9 mouse cellular contexts compared by ENCODE assay signal in genomic region chr1:74900341-74901285, GRCm38 (mm10). TPM values are rescaled to one million over a fixed set of nuclear protein-coding genes. Genes with fewer than 3 reads are reported as not detected.
DNase-seq lines count a peak whose midpoint lies in the region; ATAC-seq and TF ChIP-seq lines count a peak whose summit lies in the region.
"Had no signal": no experiment of that assay in that cellular context is flagged by ENCODE, and none has a peak within 500 bp of the region (broad histone marks: within the 10 kb centered on the region; RNA-seq: fewer than 3 reads in every experiment).

No protein-coding gene starts in this region.

- H3K27me3 ChIP-seq in forebrain, embryonic 15.5 days: peaks cover 70% of the 10 kb centered on the region
- H3K27me3 ChIP-seq in midbrain, embryonic 12.5 days: peaks cover 94% of the 10 kb centered on the region

- H3K27ac ChIP-seq in forebrain, embryonic 15.5 days (replicated peaks): no peak overlapping the region
- H3K27ac ChIP-seq in midbrain, embryonic 12.5 days (replicated peaks): no peak overlapping the region
- H3K27ac ChIP-seq in layer of hippocampus, adult 2 months: no peak overlapping the region

- no peak for TF ChIP-seq CTCF in layer of hippocampus, adult 2 months (conservative IDR thresholded peaks at IDR 0.05)

- no peaks in the 10 kb centered on the region for H3K36me3 ChIP-seq in forebrain, embryonic 15.5 days
- no peaks in the 10 kb centered on the region for H3K36me3 ChIP-seq in midbrain, embryonic 12.5 days

- peak overlapping the region; percentile 36 for H3K4me3 ChIP-seq in forebrain, embryonic 15.5 days
- H3K4me3 ChIP-seq in midbrain, embryonic 12.5 days: peak overlapping the region; percentile 41
- no peak overlapping the region; the same call in 1 of the 2 replicates for H3K4me3 ChIP-seq in layer of hippocampus, adult 2 months
- H3K4me3 ChIP-seq: megakaryocyte, embryonic 14.5 days had no signal

- WGBS in forebrain, embryonic 15.5 days: under 1% methylated on average over 65 of the region's 66 CpGs
- 1% methylated on average over 59 of the region's 66 CpGs for WGBS in midbrain, embryonic 12.5 days

- H3K4me2 ChIP-seq in forebrain, embryonic 15.5 days (replicated peaks): peak overlapping the region; percentile 64
- peak overlapping the region; percentile 70 for H3K4me2 ChIP-seq in midbrain, embryonic 12.5 days (replicated peaks)

- no peaks in the 10 kb centered on the region for H3K9me3 ChIP-seq in forebrain, embryonic 15.5 days
- no peaks in the 10 kb centered on the region for H3K9me3 ChIP-seq in midbrain, embryonic 12.5 days
- H3K9me3 ChIP-seq: megakaryocyte, embryonic 14.5 days had no signal

- H3K4me1 ChIP-seq in forebrain, embryonic 15.5 days: peaks cover 19% of the 10 kb centered on the region
- H3K4me1 ChIP-seq in midbrain, embryonic 12.5 days: peaks cover 26% of the 10 kb centered on the region
- H3K4me1 ChIP-seq: megakaryocyte, embryonic 14.5 days had no signal

- peak overlapping the region; percentile 40; the same call in 1 of the 2 replicates for H3K9ac ChIP-seq in forebrain, embryonic 15.5 days (replicated peaks)
- 0 out of 2 replicates have a peak overlapping the region, but pooled peaks have one; percentile 15 for H3K9ac ChIP-seq in midbrain, embryonic 12.5 days (replicated peaks)

- DNase-seq in left cerebral cortex, postnatal 4 days: peak; percentile 69
- DNase-seq in left cerebral cortex, postnatal 14 days (ENCODE audit: low spot score in 2 of 2): no peak
- DNase-seq in kidney, postnatal 4 days: peak; percentile 29 to 58
- DNase-seq in thymus, postnatal 36 days: no peak
- no peak for DNase-seq in layer of hippocampus, adult 2 months (ENCODE audit: low spot score in 2 of 2)

- intact Hi-C loops in left cerebral cortex, postnatal 4 days (cut with DNase I): no loop called here
- intact Hi-C loops in left cerebral cortex, postnatal 14 days (cut with DNase I): no loop called here

- no peak for ATAC-seq in forebrain, embryonic 15.5 days (replicated peaks)
- peak; percentile 60; the same call in 1 of the 2 replicates for ATAC-seq in midbrain, embryonic 12.5 days (ENCODE audit: low FRiP score, low read depth)
- no peak for ATAC-seq in inflammation-experienced regulatory T-cells, adult 6 months

RNA-seq across cellular contexts. Expression of gene Cryba2, which starts 7.7 kb away (rescaled TPM):
- not detected for total RNA-seq in left cerebral cortex, postnatal 4 days (2021)
- under 1 TPM in 1 of 2 experiments, not detected in 1; 0.51 TPM for total RNA-seq in left cerebral cortex, postnatal 14 days (2021)
- polyA plus RNA-seq in forebrain, embryonic 15.5 days (2015; fragmentation: Nextera tagmentation; extraction: Ambion mirVana): not detected in 2 replicates
- not detected in 2 replicates for polyA plus RNA-seq in midbrain, embryonic 12.5 days (2016; fragmentation: Nextera tagmentation; extraction: Ambion mirVana)
- not detected for polyA plus RNA-seq in inflammation-experienced regulatory T-cells, adult 6 months (2017; shearing (Covaris generic))
- not detected for total RNA-seq in layer of hippocampus, adult 2 months (2021)

RNA-seq across cellular contexts. Expression of gene Fev, which starts 15.4 kb away (rescaled TPM):
- not detected for total RNA-seq in left cerebral cortex, postnatal 4 days (2021)
- total RNA-seq in left cerebral cortex, postnatal 14 days (2021): not detected
- polyA plus RNA-seq in forebrain, embryonic 15.5 days (2015; fragmentation: Nextera tagmentation; extraction: Ambion mirVana): 0.46 TPM in 1 of 2 replicates, not detected in the other
- 0.25 and 0.55 TPM in 2 replicates for polyA plus RNA-seq in midbrain, embryonic 12.5 days (2016; fragmentation: Nextera tagmentation; extraction: Ambion mirVana)
- polyA plus RNA-seq in inflammation-experienced regulatory T-cells, adult 6 months (2017; shearing (Covaris generic)): not detected
- not detected for total RNA-seq in layer of hippocampus, adult 2 months (2021)

RNA-seq across cellular contexts. Expression of gene Cfap65, which starts 34.8 kb away (rescaled TPM):
- 1 to 10 TPM; 1.5 to 1.8 TPM for total RNA-seq in left cerebral cortex, postnatal 4 days (2021)
- total RNA-seq in left cerebral cortex, postnatal 14 days (2021): 1 to 10 TPM; 1.9 TPM
- polyA plus RNA-seq in forebrain, embryonic 15.5 days (2015; fragmentation: Nextera tagmentation; extraction: Ambion mirVana): 0.59 and 0.67 TPM in 2 replicates
- polyA plus RNA-seq in midbrain, embryonic 12.5 days (2016; fragmentation: Nextera tagmentation; extraction: Ambion mirVana): 0.16 and 0.17 TPM in 2 replicates
- polyA plus RNA-seq in inflammation-experienced regulatory T-cells, adult 6 months (2017; shearing (Covaris generic)): not detected
- total RNA-seq in layer of hippocampus, adult 2 months (2021): 1 to 10 TPM; 2.4 to 2.7 TPM

RNA-seq across cellular contexts. Expression of gene Cdk5r2, which starts 45.9 kb away (rescaled TPM):
- 100 to 1,000 TPM; 227 to 230 TPM for total RNA-seq in left cerebral cortex, postnatal 4 days (2021)
- 100 to 1,000 TPM; 566 to 585 TPM for total RNA-seq in left cerebral cortex, postnatal 14 days (2021)
- polyA plus RNA-seq in forebrain, embryonic 15.5 days (2015; fragmentation: Nextera tagmentation; extraction: Ambion mirVana): 2.1 and 2.4 TPM in 2 replicates
- polyA plus RNA-seq in midbrain, embryonic 12.5 days (2016; fragmentation: Nextera tagmentation; extraction: Ambion mirVana): 5.6 and 8.7 TPM in 2 replicates
- polyA plus RNA-seq in inflammation-experienced regulatory T-cells, adult 6 months (2017; shearing (Covaris generic)): not detected
- total RNA-seq in layer of hippocampus, adult 2 months (2021): 100 to 1,000 TPM; 193 to 196 TPM

RNA-seq across cellular contexts. Expression of gene Ihh, which starts 50.9 kb away (rescaled TPM):
- under 1 TPM; 0.28 to 0.40 TPM for total RNA-seq in left cerebral cortex, postnatal 4 days (2021)
- under 1 TPM; 0.30 to 0.33 TPM for total RNA-seq in left cerebral cortex, postnatal 14 days (2021)
- polyA plus RNA-seq in forebrain, embryonic 15.5 days (2015; fragmentation: Nextera tagmentation; extraction: Ambion mirVana): 0.09 and 0.22 TPM in 2 replicates
- polyA plus RNA-seq in midbrain, embryonic 12.5 days (2016; fragmentation: Nextera tagmentation; extraction: Ambion mirVana): 0.14 and 0.23 TPM in 2 replicates
- not detected for polyA plus RNA-seq in inflammation-experienced regulatory T-cells, adult 6 months (2017; shearing (Covaris generic))
- total RNA-seq in layer of hippocampus, adult 2 months (2021): under 1 TPM; 0.23 to 0.27 TPM

Comparison
In these comparisons a context has a peak if more than half of its experiments do, and no peak if none do; other contexts are left out.
1. DNase-seq: peak in left cerebral cortex, postnatal 4 days (single experiment) and kidney, postnatal 4 days (2 of 2); none in left cerebral cortex, postnatal 14 days (0 of 2), thymus, postnatal 36 days (0 of 2) and layer of hippocampus, adult 2 months (0 of 2).